Mouse (Mus musculus) midbrain, embryonic 12.5 days (tissue): ENCODE measurements around the gene Nos1. TPM values are rescaled to one million over a fixed set of nuclear protein-coding genes. Genes with fewer than 3 reads are reported as not detected.

Experiments used
- ATAC-seq: fragments of 200-750 bp; cut with Nextera tagmentation; 2 replicates; pipeline ENCODE4 v1.8.0; 2017; ENCODE audit warnings: low read depth, moderate TSS enrichment, moderate library complexity; ENCODE audit not compliant: low FRiP score
- H3K27ac ChIP-seq: fragments of 300-500 bp; sonication (generic); replicated peaks from 2 replicates; pipeline ENCODE4 v1.5.1; 2016; ENCODE audit warnings: mild to moderate bottlenecking
- H3K27me3 ChIP-seq: fragments of 300-500 bp; sonication (generic); 2 replicates; pipeline ENCODE4 v1.6.1; 2016; ENCODE audit warnings: mild to moderate bottlenecking
- H3K36me3 ChIP-seq: fragments of 300-500 bp; sonication (generic); 2 replicates; pipeline ENCODE4 v1.6.1; 2016
- H3K4me1 ChIP-seq: fragments of 300-500 bp; sonication (generic); 2 replicates; pipeline ENCODE4 v1.6.1; 2016
- H3K4me2 ChIP-seq: fragments of 300-500 bp; sonication (generic); replicated peaks from 2 replicates; pipeline ENCODE4 v1.6.1; 2016; ENCODE audit warnings: mild to moderate bottlenecking, moderate library complexity
- H3K4me3 ChIP-seq: fragments of 300-500 bp; sonication (generic); 2 replicates; pipeline ENCODE4 v1.5.1; 2016; ENCODE audit warnings: mild to moderate bottlenecking
- H3K9ac ChIP-seq: fragments of 300-500 bp; sonication (generic); replicated peaks from 2 replicates; pipeline ENCODE4 v1.6.1; 2016; ENCODE audit warnings: mild to moderate bottlenecking, moderate library complexity
- H3K9me3 ChIP-seq: fragments of 300-500 bp; sonication (generic); 2 replicates; pipeline ENCODE4 v1.6.1; 2016; ENCODE audit warnings: mild to moderate bottlenecking
- WGBS: fragments of 180-500 bp; shearing (Covaris S2); methylation state at CpG from one replicate; pipeline ENCODE4 v1.1.7; 2016; 5-methylcytosine and 5-hydroxymethylcytosine counted together
- polyA plus RNA-seq: library from polyadenylated mRNA; unstranded; fragments of >200 nt; fragmentation: Nextera tagmentation; extraction: Ambion mirVana; gene quantifications from 2 replicates; pipeline ENCODE4 v1.2.1, GENCODE M21; 2016

Nos1 gene
- polyA plus RNA-seq, 1 experiment from 2014 or later: 0.41 TPM

- no peaks in the 10 kb centered on the region for H3K9me3 ChIP-seq
- peaks cover 98% of the 10 kb centered on the region for H3K36me3 ChIP-seq
- no peak overlapping the region for H3K4me2 ChIP-seq
- no peaks in the 10 kb centered on the region for H3K4me1 ChIP-seq
- WGBS: 93% methylated on average over 6 of the region's 6 CpGs
- ATAC-seq: no peak
- H3K27ac ChIP-seq: no peak overlapping the region
- no peak overlapping the region for H3K9ac ChIP-seq
- H3K4me3 ChIP-seq: no peak overlapping the region
- H3K27me3 ChIP-seq: no peaks in the 10 kb centered on the region
These were observed 208.9 kb downstream of the Nos1 start for GRCm38 (mm10) chr5:117989773-117990172.

GRCm38 (mm10) chr5:117990957-117991356 is 210.1 kb downstream of the Nos1 start:
- Histone ChIP-seq H3K4me2 (no peak overlapping the region), H3K4me1 (no peaks in the 10 kb centered on the region), H3K27ac (no peak overlapping the region), H3K4me3 (no peak overlapping the region), H3K27me3 (no peaks in the 10 kb centered on the region), H3K9me3 (no peaks in the 10 kb centered on the region), H3K9ac (no peak overlapping the region), H3K36me3 (peaks cover 99% of the 10 kb centered on the region)
- no peak for ATAC-seq
- 92% methylated on average over 3 of the region's 3 CpGs for WGBS

- Histone ChIP-seq H3K4me2 (no peak overlapping the region), H3K27ac (no peak overlapping the region), H3K9me3 (no peaks in the 10 kb centered on the region), H3K36me3 (peaks cover 97% of the 10 kb centered on the region), H3K27me3 (no peaks in the 10 kb centered on the region), H3K4me3 (no peak overlapping the region), H3K9ac (no peak overlapping the region), H3K4me1 (no peaks in the 10 kb centered on the region)
- 97% methylated on average over 6 of the region's 6 CpGs for WGBS
- no peak for ATAC-seq
These were observed 212.7 kb downstream of the Nos1 start for GRCm38 (mm10) chr5:117993550-117993949.

- 93% methylated on average over 8 of the region's 8 CpGs for WGBS
- Histone ChIP-seq H3K4me2 (no peak overlapping the region), H3K36me3 (peaks cover 96% of the 10 kb centered on the region)
These were observed 214.6 kb downstream of the Nos1 start for GRCm38 (mm10) chr5:117995372-117995901.

GRCm38 (mm10) chr5:117995911-117996310 is 215.1 kb downstream of the Nos1 start:
- Histone ChIP-seq H3K4me1 (no peaks in the 10 kb centered on the region), H3K9ac (no peak overlapping the region), H3K27ac (no peak overlapping the region), H3K4me3 (no peak overlapping the region), H3K36me3 (peaks cover 96% of the 10 kb centered on the region), H3K4me2 (no peak overlapping the region), H3K27me3 (no peaks in the 10 kb centered on the region), H3K9me3 (no peaks in the 10 kb centered on the region)
- ATAC-seq: no peak
- 88% methylated on average over 6 of the region's 6 CpGs for WGBS

More at GRCm38 (mm10) chr5:117995372-117995901, 214.6 kb downstream of the Nos1 start:
- ATAC-seq: no peak
- H3K9ac ChIP-seq: no peak overlapping the region
- no peaks in the 10 kb centered on the region for H3K4me1 ChIP-seq
- no peaks in the 10 kb centered on the region for H3K27me3 ChIP-seq
- no peak overlapping the region for H3K27ac ChIP-seq
- no peaks in the 10 kb centered on the region for H3K9me3 ChIP-seq
- H3K4me3 ChIP-seq: no peak overlapping the region

- Histone ChIP-seq H3K4me3 (no peak overlapping the region), H3K36me3 (peaks cover 96% of the 10 kb centered on the region), H3K27ac (no peak overlapping the region), H3K9me3 (no peaks in the 10 kb centered on the region), H3K4me1 (no peaks in the 10 kb centered on the region), H3K4me2 (no peak overlapping the region), H3K9ac (no peak overlapping the region), H3K27me3 (no peaks in the 10 kb centered on the region)
- 81% methylated on average over 6 of the region's 6 CpGs for WGBS
- ATAC-seq: no peak
These were observed 215.7 kb downstream of the Nos1 start for GRCm38 (mm10) chr5:117996581-117996980.

- Histone ChIP-seq H3K9me3 (no peaks in the 10 kb centered on the region), H3K36me3 (peaks cover 96% of the 10 kb centered on the region), H3K9ac (no peak overlapping the region), H3K27me3 (no peaks in the 10 kb centered on the region), H3K4me1 (no peaks in the 10 kb centered on the region), H3K4me2 (no peak overlapping the region), H3K4me3 (no peak overlapping the region), H3K27ac (no peak overlapping the region)
- 46% methylated on average over 10 of the region's 10 CpGs for WGBS
- ATAC-seq: no peak
These were observed 216.7 kb downstream of the Nos1 start for GRCm38 (mm10) chr5:117997434-117997970.

- no peak overlapping the region for H3K4me3 ChIP-seq
- peaks cover 97% of the 10 kb centered on the region for H3K36me3 ChIP-seq
- no peaks in the 10 kb centered on the region for H3K27me3 ChIP-seq
- ATAC-seq: no peak
- no peaks in the 10 kb centered on the region for H3K4me1 ChIP-seq
- no peak overlapping the region for H3K27ac ChIP-seq
- no peak overlapping the region for H3K4me2 ChIP-seq
- 79% methylated on average over 7 of the region's 7 CpGs for WGBS
- H3K9me3 ChIP-seq: no peaks in the 10 kb centered on the region
- H3K9ac ChIP-seq: no peak overlapping the region
These were observed 218.2 kb downstream of the Nos1 start for GRCm38 (mm10) chr5:117999061-117999460.

GRCm38 (mm10) chr5:117999584-117999983 is 218.8 kb downstream of the Nos1 start:
- WGBS: 85% methylated on average over 11 of the region's 11 CpGs
- Histone ChIP-seq H3K36me3 (peaks cover 96% of the 10 kb centered on the region), H3K4me1 (no peaks in the 10 kb centered on the region), H3K27ac (no peak overlapping the region), H3K9ac (no peak overlapping the region), H3K9me3 (no peaks in the 10 kb centered on the region), H3K4me3 (no peak overlapping the region), H3K27me3 (no peaks in the 10 kb centered on the region), H3K4me2 (no peak overlapping the region)
- no peak for ATAC-seq

- ATAC-seq: 0 out of 2 replicates have a peak, but pooled peaks have one; percentile 36
- WGBS: 32% methylated on average over 9 of the region's 9 CpGs
- Histone ChIP-seq H3K9ac (no peak overlapping the region), H3K27me3 (no peaks in the 10 kb centered on the region), H3K9me3 (no peaks in the 10 kb centered on the region), H3K4me2 (no peak overlapping the region), H3K4me3 (no peak overlapping the region), H3K4me1 (no peaks in the 10 kb centered on the region), H3K27ac (no peak overlapping the region), H3K36me3 (peaks cover 96% of the 10 kb centered on the region)
These were observed 221.2 kb downstream of the Nos1 start for GRCm38 (mm10) chr5:118002059-118002458.

GRCm38 (mm10) chr5:118004619-118005018 is 223.8 kb downstream of the Nos1 start:
- Histone ChIP-seq H3K9me3 (no peaks in the 10 kb centered on the region), H3K36me3 (peaks cover 96% of the 10 kb centered on the region), H3K4me1 (no peaks in the 10 kb centered on the region), H3K4me3 (no peak overlapping the region), H3K27ac (no peak overlapping the region), H3K9ac (no peak overlapping the region), H3K27me3 (no peaks in the 10 kb centered on the region), H3K4me2 (no peak overlapping the region)
- WGBS: 78% methylated on average over 8 of the region's 8 CpGs
- ATAC-seq: no peak

GRCm38 (mm10) chr5:118005728-118006127 is 224.9 kb downstream of the Nos1 start:
- no peaks in the 10 kb centered on the region for H3K9me3 ChIP-seq

GRCm38 (mm10) chr5:118008344-118008743 is 227.5 kb downstream of the Nos1 start:
- Histone ChIP-seq H3K4me2 (no peak overlapping the region), H3K4me3 (no peak overlapping the region), H3K27me3 (no peaks in the 10 kb centered on the region), H3K4me1 (0 out of 2 replicates have a peak, but pooled peaks cover 6% of the 10 kb centered on the region), H3K9me3 (no peaks in the 10 kb centered on the region), H3K36me3 (peaks cover 72% of the 10 kb centered on the region), H3K27ac (no peak overlapping the region), H3K9ac (no peak overlapping the region)
- no peak for ATAC-seq
- WGBS: 94% methylated on average over 13 of the region's 13 CpGs

More at GRCm38 (mm10) chr5:118005728-118006127, 224.9 kb downstream of the Nos1 start:
- no peak overlapping the region for H3K27ac ChIP-seq
- no peaks in the 10 kb centered on the region for H3K4me1 ChIP-seq
- H3K27me3 ChIP-seq: no peaks in the 10 kb centered on the region
- H3K9ac ChIP-seq: no peak overlapping the region
- no peak overlapping the region for H3K4me3 ChIP-seq
- H3K36me3 ChIP-seq: peaks cover 91% of the 10 kb centered on the region
- WGBS: 91% methylated on average over 1 of the region's 1 CpGs
- H3K4me2 ChIP-seq: no peak overlapping the region
- no peak for ATAC-seq
